Mouse (Mus musculus): ENCODE measurements at regions not wholly inside any gene's neighbourhood (a gene's known extent, or its start where the extent isn't known, plus 50 kb on each side); places are given as distances from the start of the nearest gene placed in this dataset.
"Not testable (repeated sequence)": the region's sequence is repeated elsewhere in the genome, so short reads cannot be mapped to it uniquely, and the experiment has no call there.

DNA sequence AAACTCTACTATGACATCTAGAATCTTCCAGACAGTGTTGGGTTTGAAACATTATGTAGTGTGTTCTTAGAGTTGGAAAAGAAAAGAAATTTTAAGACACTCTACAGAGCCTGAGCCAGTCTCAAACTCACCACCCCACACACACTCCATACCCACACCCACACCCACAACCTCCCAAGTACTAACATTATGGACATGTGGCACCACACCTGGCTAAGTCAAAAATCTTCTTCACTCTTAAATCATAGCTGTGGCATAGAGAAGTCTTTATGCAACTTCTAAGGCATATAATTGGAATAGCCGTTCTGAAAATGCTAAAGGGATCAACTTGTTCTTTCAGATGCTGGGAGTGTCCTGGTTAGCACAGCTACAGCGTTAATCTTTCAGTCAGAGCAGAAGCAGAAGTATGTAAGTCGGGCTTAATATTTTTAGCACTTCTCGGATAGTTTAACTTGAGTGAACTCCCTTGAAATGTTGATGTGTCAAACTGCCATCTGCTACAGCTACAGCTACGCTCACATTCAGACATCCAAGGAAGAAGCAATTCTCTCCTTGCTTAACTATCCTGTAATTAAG lies 68.6 kb upstream of the Creb1 start:
- 59% methylated on average over 5 of the region's 5 CpGs for WGBS
- 0 out of 2 replicates have a peak, but pooled peaks cover 4% of the 10 kb centered on the region for H3K9me3 ChIP-seq (replicated peaks; ENCODE audit: control insufficient read depth, low read length)
- H3K9ac ChIP-seq (replicated peaks; ENCODE audit: low read depth, low read length), result no peak overlapping the region
- H3K27me3 ChIP-seq (ENCODE audit: control insufficient read depth, insufficient read depth, low read length), result no peaks in the 10 kb centered on the region
- H3K36me3 ChIP-seq (replicated peaks; ENCODE audit: control insufficient read depth, insufficient read depth, low read length), result no peaks in the 10 kb centered on the region
- no peak overlapping the region for H3K4me2 ChIP-seq (ENCODE audit: low read depth, low read length)
- DNase-seq (ENCODE audit: low spot score) (no peak), ATAC-seq (ENCODE audit: insufficient read depth, low read depth) (no peak)
- H3K4me1 ChIP-seq (ENCODE audit: control insufficient read depth, insufficient read depth), result no peaks in the 10 kb centered on the region
- no peak overlapping the region for H3K4me3 ChIP-seq (ENCODE audit: low read depth, low read length)
- H3K27ac ChIP-seq (ENCODE audit: low read depth), result no peak overlapping the region
- no peak for TF ChIP-seq CTCF (IDR thresholded peaks at IDR 0.05; ENCODE audit: low read depth)
- no peak for TF ChIP-seq EP300 (IDR thresholded peaks at IDR 0.05; ENCODE audit: low read depth)

DNA sequence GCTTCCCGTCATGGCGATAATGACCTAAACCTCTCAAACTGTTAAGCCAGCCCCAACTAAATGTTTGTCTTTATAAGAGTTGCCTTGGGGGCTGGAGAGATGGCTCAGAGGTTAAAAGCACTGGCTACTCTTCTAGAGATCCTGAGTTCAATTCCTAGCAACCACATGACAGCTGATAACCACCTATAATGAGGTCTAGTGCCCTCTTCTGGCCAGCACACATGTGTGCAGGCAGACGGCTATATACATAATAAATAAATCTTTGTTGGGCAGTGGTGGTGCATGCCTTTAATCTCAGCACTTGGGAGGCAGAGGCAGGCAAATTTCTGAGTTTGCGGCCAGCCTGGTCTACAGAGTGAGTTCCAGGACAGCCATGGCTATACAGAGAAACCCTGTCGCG lies 70.8 kb upstream of the Creb1 start:
- not testable (repeated sequence) for H3K4me2 ChIP-seq (ENCODE audit: low read depth, low read length); H3K36me3 ChIP-seq (replicated peaks; ENCODE audit: control insufficient read depth, insufficient read depth, low read length); H3K4me3 ChIP-seq (ENCODE audit: low read depth, low read length); DNase-seq (ENCODE audit: low spot score); H3K9ac ChIP-seq (replicated peaks; ENCODE audit: low read depth, low read length); H3K27me3 ChIP-seq (ENCODE audit: control insufficient read depth, insufficient read depth, low read length); H3K4me1 ChIP-seq (ENCODE audit: control insufficient read depth, insufficient read depth); H3K9me3 ChIP-seq (replicated peaks; ENCODE audit: control insufficient read depth, low read length); H3K27ac ChIP-seq (ENCODE audit: low read depth); ATAC-seq (ENCODE audit: insufficient read depth, low read depth)
- WGBS, result 92% methylated on average over 6 of the region's 6 CpGs

- no peak for TF ChIP-seq EP300 (IDR thresholded peaks at IDR 0.05; ENCODE audit: low read depth)
- TF ChIP-seq CTCF (IDR thresholded peaks at IDR 0.05; ENCODE audit: low read depth), result no peak
- Histone ChIP-seq H3K4me2 (ENCODE audit: low read depth, low read length) (no peak overlapping the region), H3K4me3 (ENCODE audit: low read depth, low read length) (no peak overlapping the region), H3K4me1 (ENCODE audit: control insufficient read depth, insufficient read depth) (no peaks in the 10 kb centered on the region), H3K27me3 (ENCODE audit: control insufficient read depth, insufficient read depth, low read length) (no peaks in the 10 kb centered on the region), H3K9me3 (replicated peaks; ENCODE audit: control insufficient read depth, low read length) (0 out of 2 replicates have a peak, but pooled peaks cover 4% of the 10 kb centered on the region), H3K36me3 (replicated peaks; ENCODE audit: control insufficient read depth, insufficient read depth, low read length) (no peaks in the 10 kb centered on the region), H3K9ac (replicated peaks; ENCODE audit: low read depth, low read length) (no peak overlapping the region), H3K27ac (ENCODE audit: low read depth) (no peak overlapping the region)
- 78% methylated on average over 5 of the region's 5 CpGs for WGBS
- no peak for ATAC-seq (ENCODE audit: insufficient read depth, low read depth)
- peak; percentile 15 for DNase-seq (ENCODE audit: low spot score)
Measured at GRCm38 (mm10) chr1:64457872-64458271, 74.6 kb upstream of the Creb1 start.

- no peaks in the 10 kb centered on the region for H3K4me1 ChIP-seq (ENCODE audit: control insufficient read depth, insufficient read depth)
- 78% methylated on average over 3 of the region's 3 CpGs for WGBS
- H3K4me2 ChIP-seq (ENCODE audit: low read depth, low read length), result no peak overlapping the region
- no peaks in the 10 kb centered on the region for H3K36me3 ChIP-seq (replicated peaks; ENCODE audit: control insufficient read depth, insufficient read depth, low read length)
- TF ChIP-seq EP300 (IDR thresholded peaks at IDR 0.05; ENCODE audit: low read depth) (no peak), CTCF (IDR thresholded peaks at IDR 0.05; ENCODE audit: low read depth) (no peak)
- no peak overlapping the region for H3K27ac ChIP-seq (ENCODE audit: low read depth)
- no peak for DNase-seq (ENCODE audit: low spot score)
- no peak for ATAC-seq (ENCODE audit: insufficient read depth, low read depth)
- no peaks in the 10 kb centered on the region for H3K9me3 ChIP-seq (replicated peaks; ENCODE audit: control insufficient read depth, low read length)
- no peak overlapping the region for H3K9ac ChIP-seq (replicated peaks; ENCODE audit: low read depth, low read length)
- no peaks in the 10 kb centered on the region for H3K27me3 ChIP-seq (ENCODE audit: control insufficient read depth, insufficient read depth, low read length)
- H3K4me3 ChIP-seq (ENCODE audit: low read depth, low read length), result no peak overlapping the region
Measured at GRCm38 (mm10) chr1:64449141-64449540, 83.3 kb upstream of the Creb1 start.

DNA sequence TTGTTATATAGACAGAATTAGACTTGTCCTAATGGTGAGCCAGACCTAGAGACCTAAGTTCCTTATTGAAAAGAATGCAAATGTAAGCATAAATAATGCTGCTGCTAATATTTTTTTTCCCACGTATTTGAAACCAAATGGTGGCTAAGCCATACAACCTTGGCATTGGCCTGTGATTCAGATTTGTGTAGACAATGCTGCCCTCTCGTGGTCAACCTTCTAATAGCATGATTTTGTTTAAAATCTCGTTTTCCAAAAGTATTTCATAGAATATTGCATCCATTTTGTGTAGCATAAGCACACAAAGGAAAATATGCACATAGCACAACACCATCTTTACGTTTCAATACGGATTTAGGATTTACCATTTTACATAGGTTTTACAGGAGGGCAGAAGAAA lies 84.4 kb upstream of the Creb1 start:
- H3K27ac ChIP-seq (ENCODE audit: low read depth), result no peak overlapping the region
- WGBS, result 3% methylated on average over 5 of the region's 5 CpGs
- no peaks in the 10 kb centered on the region for H3K27me3 ChIP-seq (ENCODE audit: control insufficient read depth, insufficient read depth, low read length)
- TF ChIP-seq EP300 (IDR thresholded peaks at IDR 0.05; ENCODE audit: low read depth) (no peak), CTCF (IDR thresholded peaks at IDR 0.05; ENCODE audit: low read depth) (peak; percentile 77)
- ATAC-seq (ENCODE audit: insufficient read depth, low read depth) (no peak), DNase-seq (ENCODE audit: low spot score) (peak; percentile 66)
- H3K4me2 ChIP-seq (ENCODE audit: low read depth, low read length), result peak overlapping the region; percentile 11; the same call in 1 of the 2 replicates
- H3K36me3 ChIP-seq (replicated peaks; ENCODE audit: control insufficient read depth, insufficient read depth, low read length), result no peaks in the 10 kb centered on the region
- no peaks in the 10 kb centered on the region for H3K9me3 ChIP-seq (replicated peaks; ENCODE audit: control insufficient read depth, low read length)
- no peaks in the 10 kb centered on the region for H3K4me1 ChIP-seq (ENCODE audit: control insufficient read depth, insufficient read depth)
- no peak overlapping the region for H3K4me3 ChIP-seq (ENCODE audit: low read depth, low read length)
- H3K9ac ChIP-seq (replicated peaks; ENCODE audit: low read depth, low read length), result no peak overlapping the region

DNA sequence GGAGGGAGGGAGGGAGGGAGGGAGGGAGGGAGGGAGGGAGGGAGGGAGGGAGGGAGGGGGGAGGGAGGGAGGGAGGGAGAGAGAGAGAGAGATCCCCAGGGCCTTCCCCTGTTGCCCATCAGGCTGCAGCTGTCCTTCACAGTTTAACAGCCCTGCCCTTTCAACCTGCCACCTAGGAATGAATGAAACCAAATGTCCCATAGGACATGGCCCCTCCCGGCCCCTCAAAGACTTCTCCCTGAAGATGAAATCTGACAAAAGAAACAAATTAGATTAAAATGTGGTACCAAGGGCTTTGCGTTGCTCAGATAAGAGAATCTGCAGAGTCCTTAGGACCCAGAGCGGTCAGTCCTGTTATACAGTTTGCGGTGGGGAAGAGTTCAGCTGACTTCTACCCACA lies 86.0 kb upstream of the Creb1 start:
- Histone ChIP-seq H3K27me3 (ENCODE audit: control insufficient read depth, insufficient read depth, low read length) (no peaks in the 10 kb centered on the region), H3K27ac (ENCODE audit: low read depth) (no peak overlapping the region), H3K4me1 (ENCODE audit: control insufficient read depth, insufficient read depth) (no peaks in the 10 kb centered on the region), H3K4me2 (ENCODE audit: low read depth, low read length) (no peak overlapping the region), H3K9me3 (replicated peaks; ENCODE audit: control insufficient read depth, low read length) (no peaks in the 10 kb centered on the region), H3K4me3 (ENCODE audit: low read depth, low read length) (no peak overlapping the region), H3K36me3 (replicated peaks; ENCODE audit: control insufficient read depth, insufficient read depth, low read length) (no peaks in the 10 kb centered on the region), H3K9ac (replicated peaks; ENCODE audit: low read depth, low read length) (no peak overlapping the region)
- DNase-seq (ENCODE audit: low spot score), result no peak
- 72% methylated on average over 4 of the region's 4 CpGs for WGBS
- no peak for TF ChIP-seq EP300 (IDR thresholded peaks at IDR 0.05; ENCODE audit: low read depth)
- TF ChIP-seq CTCF (IDR thresholded peaks at IDR 0.05; ENCODE audit: low read depth), result no peak
- ATAC-seq (ENCODE audit: insufficient read depth, low read depth), result no peak
